Mouse (Mus musculus): ENCODE data around the gene Olfr775. TPM values are rescaled to one million over a fixed set of nuclear protein-coding genes. Genes with fewer than 3 reads are reported as not detected.

The Olfr775 gene
- not detected for total RNA-seq (2023)

GRCm38 (mm10) chr10:129248112-129248511 lies at the start of gene Olfr775:
TSS of gene Olfr775 (plus strand) at chr10:129248412.

GRCm38 (mm10) chr10:129235904-129236303 lies 12.3 kb upstream of the Olfr775 start, which contains the start of gene Olfr774:
TSS of gene Olfr774 (plus strand) at chr10:129236204.

GRCm38 (mm10) chr10:129258827-129259226 lies 10.6 kb downstream of the Olfr775 start, which contains the start of gene Olfr776:
TSS of gene Olfr776 (plus strand) at chr10:129259127.

GRCm38 (mm10) chr10:129271081-129271535 lies 22.9 kb downstream of the Olfr775 start, which contains the start of gene Olfr777:
TSS of gene Olfr777 (minus strand) at chr10:129271485.

Other genes with a start within 250 kb of the Olfr775 start
- gene Olfr763, start 237.6 kb upstream of the Olfr775 start, total RNA-seq (2023), result not detected
- gene Olfr764-ps1, start 208.5 kb upstream of the Olfr775 start, total RNA-seq (2023), result not detected
- not detected for gene Olfr765, start 198.4 kb upstream of the Olfr775 start, total RNA-seq (2023)
- not detected for gene Olfr766-ps1, start 179.4 kb upstream of the Olfr775 start, total RNA-seq (2023)
- gene Olfr767, start 165.5 kb upstream of the Olfr775 start, total RNA-seq (2023), result not detected
- not detected for gene Olfr768, start 149.0 kb upstream of the Olfr775 start, total RNA-seq (2023)
- not detected for gene Olfr769, start 130.6 kb upstream of the Olfr775 start, total RNA-seq (2023)
- gene Olfr770, start 109.4 kb upstream of the Olfr775 start, total RNA-seq (2023), result not detected
- not detected for gene Olfr771, start 83.7 kb upstream of the Olfr775 start, total RNA-seq (2023)
- not detected for gene Olfr772, start 70.5 kb upstream of the Olfr775 start, total RNA-seq (2023)
- not detected for gene Olfr773, start 61.0 kb upstream of the Olfr775 start, total RNA-seq (2023)
- not detected for gene Olfr774, start 12.2 kb upstream of the Olfr775 start, total RNA-seq (2023)
- gene Olfr776, start 10.7 kb downstream of the Olfr775 start, total RNA-seq (2023), result not detected
- gene Olfr777, start 23.1 kb downstream of the Olfr775 start, total RNA-seq (2023), result not detected
- gene Olfr780, start 69.7 kb downstream of the Olfr775 start, total RNA-seq (2023), result not detected
- gene Olfr781, start 80.4 kb downstream of the Olfr775 start, total RNA-seq (2023), result not detected
- not detected for gene Olfr782, start 100.4 kb downstream of the Olfr775 start, total RNA-seq (2023)
- not detected for gene Olfr784, start 135.7 kb downstream of the Olfr775 start, total RNA-seq (2023)
- gene Olfr785, start 157.0 kb downstream of the Olfr775 start, total RNA-seq (2023), result not detected
- not detected for gene Olfr786, start 178.9 kb downstream of the Olfr775 start, total RNA-seq (2023)
- gene Olfr787, start 213.4 kb downstream of the Olfr775 start, total RNA-seq (2023), result not detected
- gene Olfr788, start 222.6 kb downstream of the Olfr775 start, total RNA-seq (2023), result not detected
- not detected for gene Olfr789, start 236.3 kb downstream of the Olfr775 start, total RNA-seq (2023)

Data from monocyte, adult 59 days (primary cell).